Mouse (Mus musculus) ES-Bruce4 (cell line): ENCODE results near the gene Daxx. TPM values are rescaled to one million over a fixed set of nuclear protein-coding genes. Genes with fewer than 3 reads are reported as not detected.
A peak's percentile ranks its signal among the peaks of the same experiment; 100 is the strongest.

Source experiments
- H3K27ac ChIP-seq: 2 replicates; pipeline ENCODE4 v1.5.1; 2012; ENCODE audit warnings: low read length, inconsistent platforms; ENCODE audit not compliant: insufficient read depth
- H3K27me3 ChIP-seq: 2 replicates; pipeline ENCODE4 v1.6.1; 2012; ENCODE audit warnings: mild to moderate bottlenecking, low read length, inconsistent platforms; ENCODE audit not compliant: control insufficient read depth, poor library complexity, insufficient read depth, severe bottlenecking
- H3K36me3 ChIP-seq: 2 replicates; pipeline ENCODE4 v1.6.1; 2012; ENCODE audit warnings: inconsistent platforms, mild to moderate bottlenecking, low read length, moderate library complexity; ENCODE audit not compliant: control insufficient read depth, poor library complexity, insufficient read depth, severe bottlenecking
- H3K4me1 ChIP-seq: one replicate; pipeline ENCODE4 v1.8.1; 2011; ENCODE audit warnings: low read length; ENCODE audit not compliant: control insufficient read depth, insufficient read depth
- H3K4me3 ChIP-seq: 2 replicates; pipeline ENCODE4 v1.5.1; 2011; ENCODE audit warnings: low read depth, mild to moderate bottlenecking, low read length
- H3K9ac ChIP-seq: 2 replicates; pipeline ENCODE4 v1.6.1; 2012; ENCODE audit warnings: low read depth, mild to moderate bottlenecking, inconsistent platforms; ENCODE audit not compliant: poor library complexity, severe bottlenecking
- H3K9me3 ChIP-seq: replicated peaks from 2 replicates; pipeline ENCODE4 v1.6.1; 2012; ENCODE audit warnings: mild to moderate bottlenecking, low read length, inconsistent platforms; ENCODE audit not compliant: control insufficient read depth, poor library complexity, insufficient read depth, severe bottlenecking
- CTCF ChIP-seq: IDR thresholded peaks from one replicate; pipeline ENCODE4 v1.8.1; 2011; ENCODE audit warnings: low read depth, low read length
- EP300 ChIP-seq: IDR thresholded peaks from 2 replicates; pipeline ENCODE4 v1.6.1; 2011; ENCODE audit warnings: low read depth, low read length; ENCODE audit not compliant: insufficient read depth
- POLR2A ChIP-seq: IDR thresholded peaks from one replicate; pipeline ENCODE4 v1.8.1; 2011; ENCODE audit warnings: low read length; ENCODE audit not compliant: insufficient read depth
- polyA plus RNA-seq: library from polyadenylated mRNA; stranded (reverse); fragments of >200 nt; gene quantifications from 2 replicates; pipeline ENCODE4 v1.2.4, GENCODE M21; 2011; ENCODE audit warnings: low read depth; ENCODE audit not compliant: missing spikeins, insufficient read depth, insufficient read length

The Daxx gene
- polyA plus RNA-seq, 1 experiment: 42.3 TPM

- H3K4me3 ChIP-seq: peak overlapping the region; percentile 76
- TF ChIP-seq EP300 (no peak), POLR2A (no peak), CTCF (peak; percentile 58)
- H3K27ac ChIP-seq: peak overlapping the region; percentile 79
- H3K4me1 ChIP-seq: peaks cover 4% of the 10 kb centered on the region
- H3K9me3 ChIP-seq: no peaks in the 10 kb centered on the region
- peak overlapping the region; percentile 47 for H3K9ac ChIP-seq
- peaks cover 29% of the 10 kb centered on the region for H3K36me3 ChIP-seq
- H3K27me3 ChIP-seq: no peaks in the 10 kb centered on the region
Observed at GRCm38 (mm10) chr17:33914969-33915391, 5.8 kb downstream of the Daxx start.

- Histone ChIP-seq H3K9ac (peak within 1 kb of the TSS; percentile 82), H3K9me3 (no peaks in the 10 kb centered on the region), H3K4me1 (peaks cover 1% of the 10 kb centered on the region), H3K4me3 (peak within 1 kb of the TSS; percentile 85), H3K27me3 (no peaks in the 10 kb centered on the region), H3K36me3 (peaks cover 26% of the 10 kb centered on the region), H3K27ac (peak within 1 kb of the TSS; percentile 79)
- TF ChIP-seq POLR2A (peak; percentile 4), CTCF (no peak), EP300 (0 out of 2 replicates have a peak, but pooled peaks have one; percentile 24)
Observed at GRCm38 (mm10) chr17:33915671-33916250, 6.5 kb downstream of the Daxx start, which contains the start of the genes Tapbp and Zbtb22. Gene Tapbp (plus strand): TSS chr17:33915899. Gene Zbtb22 (plus strand): TSS chr17:33915904.

- Histone ChIP-seq H3K9ac (peak overlapping the region; percentile 82), H3K27me3 (no peaks in the 10 kb centered on the region), H3K9me3 (no peaks in the 10 kb centered on the region), H3K27ac (no peak overlapping the region), H3K4me1 (peaks cover 1% of the 10 kb centered on the region), H3K36me3 (peaks cover 22% of the 10 kb centered on the region), H3K4me3 (peak overlapping the region; percentile 85)
- TF ChIP-seq CTCF (no peak), EP300 (no peak), POLR2A (no peak)
Observed at GRCm38 (mm10) chr17:33916294-33916693, 7.1 kb downstream of the Daxx start.

- Histone ChIP-seq H3K4me3 (peak overlapping the region; percentile 40), H3K27me3 (no peaks in the 10 kb centered on the region), H3K9me3 (no peaks in the 10 kb centered on the region), H3K9ac (0 out of 2 replicates have a peak overlapping the region, but pooled peaks have one; percentile 82), H3K4me1 (peaks cover 1% of the 10 kb centered on the region), H3K36me3 (peaks cover 20% of the 10 kb centered on the region), H3K27ac (no peak overlapping the region)
- TF ChIP-seq EP300 (no peak), CTCF (no peak), POLR2A (no peak)
Observed at GRCm38 (mm10) chr17:33916847-33917655, 7.8 kb downstream of the Daxx start.

DNA sequence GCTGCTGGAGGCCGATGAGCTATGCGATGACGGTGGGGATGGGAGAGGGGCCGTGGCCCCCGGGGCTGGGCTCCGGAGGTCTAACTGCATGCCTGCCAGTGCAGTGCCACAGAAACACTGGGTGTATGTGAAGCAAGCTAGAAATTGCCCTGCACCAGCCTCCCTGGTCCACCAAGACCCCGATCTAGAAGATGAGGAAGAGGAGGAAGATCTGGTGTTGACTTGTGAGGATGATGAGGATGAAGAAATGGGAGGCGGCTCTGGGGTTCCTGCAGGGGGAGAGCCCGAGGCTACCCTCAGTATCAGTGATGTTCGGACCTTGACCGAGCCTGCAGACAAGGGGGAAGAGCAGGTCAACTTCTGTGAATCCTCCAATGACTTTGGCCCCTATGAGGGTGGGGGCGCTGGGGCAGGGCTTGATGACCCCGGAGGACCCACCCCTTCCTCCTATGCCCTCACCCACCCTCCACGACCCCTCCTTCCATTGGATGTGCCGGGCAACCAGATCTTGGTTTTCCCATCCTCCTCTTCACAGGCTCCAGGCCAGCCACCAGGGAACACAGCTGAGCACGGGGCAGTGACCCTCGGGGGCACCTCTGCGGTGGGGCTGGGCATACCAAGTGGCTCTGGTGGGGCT, 8.6 kb downstream of the Daxx start:
- Histone ChIP-seq H3K4me1 (peaks cover 1% of the 10 kb centered on the region), H3K9me3 (no peaks in the 10 kb centered on the region), H3K27ac (no peak overlapping the region), H3K36me3 (peaks cover 13% of the 10 kb centered on the region), H3K4me3 (peak overlapping the region; percentile 38), H3K27me3 (no peaks in the 10 kb centered on the region), H3K9ac (no peak overlapping the region; the same call in 1 of the 2 replicates)
- no peak for TF ChIP-seq CTCF
- TF ChIP-seq POLR2A: no peak
- no peak for TF ChIP-seq EP300
